Mouse (Mus musculus) CD4-positive helper T cell, adult 2 months (primary cell): ENCODE measurements around the gene Cyp19a1.

Experiments
- DNase-seq: peaks from one replicate; pipeline ENCODE4 v3.0.0-alpha.2; 2012; ENCODE audit warnings: low read depth, missing footprints, low spot score

The Cyp19a1 gene

DNA sequence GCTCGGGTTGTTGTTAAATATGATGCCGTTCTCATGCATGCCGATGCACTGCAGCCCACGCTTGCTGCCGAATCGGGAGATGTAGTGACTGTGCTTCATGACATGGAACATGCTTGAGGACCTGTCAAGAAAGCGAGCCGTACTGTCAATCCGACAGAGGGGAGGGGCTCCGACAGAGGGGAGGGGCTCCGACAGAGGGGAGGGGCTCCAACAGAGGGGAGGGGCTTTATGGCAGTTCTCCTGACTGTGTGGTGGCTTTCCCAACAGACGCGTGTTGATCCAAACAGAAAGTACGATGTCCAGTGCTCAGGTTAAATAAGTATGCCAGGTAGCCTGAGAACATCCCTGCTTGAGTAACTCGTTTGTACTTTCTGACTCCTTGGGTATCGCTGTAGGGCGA is 87.7 kb downstream of the Cyp19a1 start:
- DNase-seq: no peak

DNA sequence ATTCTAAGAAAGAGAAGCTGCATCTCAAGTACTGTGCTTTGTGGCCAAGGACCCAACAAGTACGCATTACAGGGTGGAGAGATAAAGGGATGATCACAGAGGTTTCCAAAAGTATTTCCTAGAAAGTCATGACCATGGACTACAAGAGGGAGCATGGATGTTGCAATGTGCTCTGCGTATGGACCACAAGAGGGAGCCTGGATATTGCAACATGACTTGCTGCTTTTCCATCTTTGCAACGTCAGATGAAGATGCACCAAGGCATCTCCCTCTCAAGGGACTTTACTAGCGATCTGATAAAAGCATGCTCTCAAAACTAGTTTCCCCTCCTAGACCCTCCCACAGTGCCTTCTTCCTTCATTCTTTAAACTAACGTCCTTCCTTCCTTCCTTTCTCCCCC is 98.4 kb downstream of the Cyp19a1 start:
- no peak for DNase-seq

GRCm38 (mm10) chr9:54168425-54168824 is 99.5 kb downstream of the Cyp19a1 start:
- no peak for DNase-seq

DNA sequence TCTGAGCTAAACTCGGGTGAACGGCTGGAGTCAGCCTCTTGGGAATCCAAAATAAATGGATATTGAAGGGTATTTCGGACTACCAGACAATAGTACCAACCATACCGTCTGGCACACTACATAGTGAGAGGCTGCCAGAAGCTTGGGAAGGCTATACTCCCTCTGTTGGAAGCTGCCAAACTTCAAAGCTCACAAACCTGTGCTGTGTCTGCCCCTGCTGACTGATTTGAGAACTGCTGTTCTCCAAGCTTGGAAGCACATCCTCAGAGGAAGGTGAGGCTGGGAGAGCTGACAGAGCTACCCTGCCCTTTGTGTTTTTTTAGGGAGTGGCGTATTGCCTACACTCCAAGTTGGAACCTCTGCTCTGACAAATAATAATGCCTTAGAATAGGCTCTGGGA is 104.8 kb downstream of the Cyp19a1 start:
- DNase-seq: no peak

DNA sequence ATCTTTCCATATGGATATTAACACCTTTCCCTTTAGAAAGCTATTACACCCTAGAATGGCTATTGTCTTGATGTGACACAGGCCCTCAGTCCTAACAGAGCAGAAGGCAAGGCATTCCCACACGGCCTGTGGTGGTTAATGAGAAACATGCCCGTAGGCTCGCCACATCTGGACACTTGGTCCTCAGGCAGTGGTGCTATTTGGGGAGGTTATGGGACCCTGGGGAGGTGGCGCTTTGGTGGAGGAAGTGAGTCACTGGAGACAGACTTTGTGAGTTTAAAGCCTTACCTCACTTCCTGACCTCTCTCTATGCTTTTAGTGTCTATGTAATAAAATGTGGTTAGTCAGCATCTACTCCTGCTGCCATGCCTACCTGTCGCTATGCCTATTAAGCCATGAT is 114.2 kb downstream of the Cyp19a1 start:
- DNase-seq: no peak

GRCm38 (mm10) chr9:54139191-54139590 is 128.7 kb downstream of the Cyp19a1 start:
- DNase-seq: no peak
